ENCODE assay signal across 22 mouse cellular contexts in the genomic region with DNA sequence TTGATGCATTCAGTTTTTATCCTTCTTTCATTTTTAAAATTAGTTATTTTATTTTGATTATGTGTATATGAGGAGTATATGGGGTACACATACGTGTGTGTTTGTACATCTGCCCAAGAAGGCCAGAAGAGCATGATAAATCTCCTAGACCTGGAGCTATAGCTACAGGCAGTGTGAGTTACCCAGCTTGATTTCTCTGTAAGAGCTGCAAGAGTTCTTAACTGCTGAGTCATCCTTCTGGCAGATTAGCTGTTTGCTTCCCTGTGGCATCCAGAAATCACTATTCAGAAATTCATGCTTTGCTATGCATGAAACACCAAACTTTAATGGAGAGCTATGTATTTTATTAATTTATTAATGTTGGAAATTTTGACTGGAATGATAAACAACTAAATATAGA.
DNase-seq lines count a peak whose midpoint lies in the region; ATAC-seq and TF ChIP-seq lines count a peak whose summit lies in the region.
"Had no signal": no experiment of that assay in that cellular context is flagged by ENCODE, and none has a peak within 500 bp of the region (broad histone marks: within the 10 kb centered on the region; RNA-seq: fewer than 3 reads in every experiment).

No protein-coding gene starts in this region.

- no peak for ATAC-seq in midbrain, postnatal 0 days (ENCODE audit: low FRiP score)
- ATAC-seq in midbrain, embryonic 13.5 days = no peak
- ATAC-seq: activated CD4-positive, CD25-positive, alpha-beta regulatory T cell, adult 4 months; forebrain, embryonic 14.5 days had no signal

- no peak overlapping the region for H3K4me2 ChIP-seq in midbrain, postnatal 0 days (ENCODE audit: low read depth, low read length, poor library complexity, severe bottlenecking)
- H3K4me2 ChIP-seq in midbrain, embryonic 13.5 days (replicated peaks) = no peak overlapping the region
- H3K4me2 ChIP-seq: embryonic facial prominence, embryonic 15.5 days; heart, embryonic 13.5 days; hindbrain, embryonic 15.5 days had no signal

- no peaks in the 10 kb centered on the region for H3K4me1 ChIP-seq in midbrain, postnatal 0 days (ENCODE audit: insufficient read depth, low read length)
- no peaks in the 10 kb centered on the region for H3K4me1 ChIP-seq in midbrain, embryonic 13.5 days (replicated peaks)
- H3K4me1 ChIP-seq: embryonic facial prominence, embryonic 15.5 days; forebrain, embryonic 10.5 days; heart, embryonic 13.5 days; hindbrain, embryonic 15.5 days had no signal

- no peaks in the 10 kb centered on the region for H3K27me3 ChIP-seq in midbrain, postnatal 0 days (ENCODE audit: insufficient read depth, low read length)
- no peaks in the 10 kb centered on the region for H3K27me3 ChIP-seq in midbrain, embryonic 13.5 days
- H3K27me3 ChIP-seq: embryonic facial prominence, embryonic 15.5 days; heart, embryonic 13.5 days; hindbrain, embryonic 15.5 days had no signal

- no peak for TF ChIP-seq POLR2A in brain, embryonic 14.5 days (IDR thresholded peaks at IDR 0.05; ENCODE audit: borderline replicate concordance, extremely low read depth, insufficient read depth, insufficient read length, poor library complexity, severe bottlenecking)

- no peaks in the 10 kb centered on the region for H3K36me3 ChIP-seq in midbrain, postnatal 0 days (ENCODE audit: insufficient read depth, low read length)
- H3K36me3 ChIP-seq in midbrain, embryonic 13.5 days = no peaks in the 10 kb centered on the region
- H3K36me3 ChIP-seq: embryonic facial prominence, embryonic 15.5 days; forebrain, embryonic 10.5 days; heart, embryonic 13.5 days; hindbrain, embryonic 15.5 days had no signal

- no peak overlapping the region for H3K9ac ChIP-seq in midbrain, postnatal 0 days (replicated peaks; ENCODE audit: low read length, poor library complexity, severe bottlenecking)
- H3K9ac ChIP-seq in midbrain, embryonic 13.5 days (replicated peaks) = no peak overlapping the region
- H3K9ac ChIP-seq: embryonic facial prominence, embryonic 15.5 days; heart, embryonic 13.5 days; hindbrain, embryonic 15.5 days had no signal

- TF ChIP-seq CTCF in midbrain, postnatal 0 days (IDR thresholded peaks at IDR 0.05) = no peak
- TF ChIP-seq CTCF in brain, embryonic 14.5 days (IDR thresholded peaks at IDR 0.05; ENCODE audit: borderline replicate concordance, extremely low read depth, insufficient read depth, insufficient read length) = no peak

- peak; percentile 1 to 8 for DNase-seq in adrenal gland, postnatal 36 days
- DNase-seq in adrenal gland, adult 18-20 months (ENCODE audit: low spot score in 2 of 2) = no peak
- DNase-seq in midbrain, postnatal 0 days (ENCODE audit: low spot score) = peak; percentile 9
- peak; percentile 54 for DNase-seq in Muller cell, postnatal 12 days (ENCODE audit: inconsistent ontology term)
- peak; percentile 17 for DNase-seq in brain, embryonic 14.5 days (ENCODE audit: low read depth)
- no peak for DNase-seq in natural killer cell, adult 2 months (ENCODE audit: low spot score in 2 of 2)
- DNase-seq: adrenal gland, adult 8-10 months; cerebellum, adult 8-10 months; cerebellum, postnatal 14 days; embryo, embryonic 11 days; gastrocnemius, adult 2 months; gastrocnemius, postnatal 25 days; heart, adult 11 months; heart, postnatal 36 days had no signal

- no peaks in the 10 kb centered on the region for H3K9me3 ChIP-seq in midbrain, postnatal 0 days (ENCODE audit: low read length)
- no peaks in the 10 kb centered on the region for H3K9me3 ChIP-seq in midbrain, embryonic 13.5 days
- H3K9me3 ChIP-seq: embryonic facial prominence, embryonic 15.5 days; forebrain, embryonic 10.5 days; heart, embryonic 13.5 days; hindbrain, embryonic 15.5 days had no signal

- no peak overlapping the region for H3K4me3 ChIP-seq in midbrain, postnatal 0 days (ENCODE audit: low read depth, low read length)
- no peak overlapping the region for H3K4me3 ChIP-seq in midbrain, embryonic 13.5 days (replicated peaks)
- H3K4me3 ChIP-seq: embryonic facial prominence, embryonic 15.5 days; erythroblast, embryonic 14.5 days; forebrain, embryonic 10.5 days; gastrocnemius, adult 2 months; heart, embryonic 13.5 days; hindbrain, embryonic 15.5 days had no signal

- H3K27ac ChIP-seq in midbrain, postnatal 0 days (ENCODE audit: low read depth, low read length) = no peak overlapping the region
- H3K27ac ChIP-seq in midbrain, embryonic 13.5 days = no peak overlapping the region
- H3K27ac ChIP-seq: embryonic facial prominence, embryonic 15.5 days; forebrain, embryonic 10.5 days; gastrocnemius, adult 2 months; heart, embryonic 13.5 days; hindbrain, embryonic 15.5 days had no signal

- 71% methylated on average over 1 of the region's 1 CpGs for WGBS in midbrain, postnatal 0 days
- WGBS in midbrain, embryonic 13.5 days = 89% methylated on average over 1 of the region's 1 CpGs

Comparison
In these comparisons a context has a peak if more than half of its experiments do, and no peak if none do; other contexts are left out.
1. DNase-seq: peak in adrenal gland, postnatal 36 days (2 of 2), midbrain, postnatal 0 days (single experiment), Muller cell, postnatal 12 days (single experiment) and brain, embryonic 14.5 days (single experiment); none in adrenal gland, adult 18-20 months (0 of 2) and natural killer cell, adult 2 months (0 of 2).